ENCODE assay signal across 8 mouse cellular contexts in the genomic region with DNA sequence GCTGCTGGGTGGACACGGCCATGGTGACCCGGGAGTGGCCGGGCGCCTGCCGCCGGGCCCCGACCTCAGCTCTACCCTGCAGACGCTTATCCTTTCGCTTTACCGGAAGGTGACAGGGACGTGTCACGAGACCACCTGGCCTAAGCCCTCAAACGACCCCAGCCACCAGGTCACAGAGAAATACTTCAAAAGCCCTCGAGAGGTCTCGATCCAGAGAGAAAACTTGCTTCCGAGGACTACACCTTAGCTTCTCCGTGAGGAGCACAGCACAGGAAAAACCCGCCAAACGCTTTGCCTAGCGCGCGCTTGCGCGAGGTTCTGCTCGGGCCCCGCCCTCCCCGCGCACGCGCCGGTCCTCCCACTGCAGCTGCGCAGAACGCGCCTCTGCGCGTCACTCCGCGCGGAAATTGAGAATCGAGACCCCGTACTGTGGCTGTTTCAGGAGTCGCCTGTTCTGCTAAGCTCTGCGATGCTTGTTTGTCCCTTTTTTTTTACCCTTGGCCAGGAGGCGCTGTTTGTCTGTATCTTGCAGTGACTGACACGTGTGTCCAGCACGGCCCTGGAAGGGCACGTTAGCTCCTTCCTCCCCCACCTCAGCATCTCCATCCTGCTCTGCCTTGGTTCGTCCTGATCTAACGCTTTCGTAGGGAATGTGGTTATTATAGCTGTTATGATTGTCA. TPM values are rescaled to one million over a fixed set of nuclear protein-coding genes. Genes with fewer than 3 reads are reported as not detected.
DNase-seq lines count a peak whose midpoint lies in the region; ATAC-seq lines count a peak whose summit lies in the region.

A gene (minus strand): TSS at position 320 of the 680 bp plus-strand sequence.

- ATAC-seq in hindbrain, embryonic 11.5 days (ENCODE audit: low FRiP score): peak; percentile 87

- WGBS in hindbrain, embryonic 11.5 days: under 1% methylated on average over 50 of the region's 50 CpGs

- H3K36me3 ChIP-seq in hindbrain, embryonic 11.5 days (ENCODE audit: control insufficient read depth, insufficient read depth, low read length): no peaks in the 10 kb centered on the region

- peak within 1 kb of the TSS; percentile 75 for H3K4me2 ChIP-seq in hindbrain, embryonic 11.5 days (replicated peaks; ENCODE audit: low read depth, low read length)

- H3K4me1 ChIP-seq in hindbrain, embryonic 11.5 days (replicated peaks; ENCODE audit: control insufficient read depth, insufficient read depth, low read length): 0 out of 2 replicates have a peak, but pooled peaks cover 4% of the 10 kb centered on the region

- H3K27me3 ChIP-seq in hindbrain, embryonic 11.5 days (ENCODE audit: control insufficient read depth, insufficient read depth, low read length): no peaks in the 10 kb centered on the region

- H3K9ac ChIP-seq in hindbrain, embryonic 11.5 days (ENCODE audit: low read depth, low read length): peak within 1 kb of the TSS; percentile 68

- no peak within 1 kb of the TSS for H3K27ac ChIP-seq in hindbrain, embryonic 11.5 days (ENCODE audit: low read depth, low read length)

- DNase-seq in MEL-GATA-1-ER (ENCODE audit: extremely low read depth, low read depth): peak; percentile 73
- peak; percentile 85 for DNase-seq in cerebellum, adult 8-10 months
- DNase-seq in frontal cortex, adult 2 months (ENCODE audit: extremely low spot score in 1 of 2, low spot score in 1 of 2): peak; percentile 58 to 90
- peak; percentile 93 for DNase-seq in hindbrain, embryonic 11.5 days (ENCODE audit: low spot score)
- peak; percentile 83 to 89 for DNase-seq in layer of hippocampus, postnatal 10 days (ENCODE audit: low spot score in 2 of 2)
- peak; percentile 92 for DNase-seq in lung, postnatal 10 days
- peak; percentile 88 for DNase-seq in ovary, postnatal 36 days (ENCODE audit: low spot score)
- peak; percentile 93 for DNase-seq in thymus, postnatal 25 days

- H3K4me3 ChIP-seq in hindbrain, embryonic 11.5 days (ENCODE audit: low read depth, low read length): peak within 1 kb of the TSS; percentile 71

- H3K9me3 ChIP-seq in hindbrain, embryonic 11.5 days (ENCODE audit: control insufficient read depth, low read length): no peaks in the 10 kb centered on the region

RNA-seq across cellular contexts. Expression of the gene that starts here (rescaled TPM):
- 14.2 and 14.3 TPM in 2 replicates for polyA plus RNA-seq in frontal cortex, adult 2 months (2012; rRNA removed)
- 67.7 and 68.3 TPM in 2 replicates for polyA plus RNA-seq in hindbrain, embryonic 11.5 days (2014; fragmentation: Nextera tagmentation; extraction: Ambion mirVana)
- 10 to 100 TPM in 1 of 2 experiments, 1 to 10 TPM in 1; 10.0 to 10.1 TPM for total RNA-seq in layer of hippocampus, postnatal 10 days (2021)
